Mouse (Mus musculus): ENCODE measurements around the gene Trip11. TPM values are rescaled to one million over a fixed set of nuclear protein-coding genes. Genes with fewer than 3 reads are reported as not detected.

Trip11 gene
- polyA plus RNA-seq, 1 experiment from 2014 or later: 26.6 TPM

- WGBS: 92% methylated on average over 7 of the region's 7 CpGs
- H3K4me2 ChIP-seq (replicated peaks): no peak overlapping the region
- H3K27me3 ChIP-seq: no peaks in the 10 kb centered on the region
- H3K36me3 ChIP-seq: peaks cover 6% of the 10 kb centered on the region; the same call in 1 of the 2 replicates
- H3K4me3 ChIP-seq: no peak overlapping the region
- no peak overlapping the region for H3K9ac ChIP-seq
- ATAC-seq (ENCODE audit: insufficient number of reproducible peaks, insufficient read depth, low FRiP score, low TSS enrichment): no peak
- no peak overlapping the region for H3K27ac ChIP-seq
- no peaks in the 10 kb centered on the region for H3K4me1 ChIP-seq
- H3K9me3 ChIP-seq: no peaks in the 10 kb centered on the region
Measured at GRCm38 (mm10) chr12:101851846-101852564, 61.1 kb downstream of the Trip11 start.

- no peak for ATAC-seq (ENCODE audit: insufficient number of reproducible peaks, insufficient read depth, low FRiP score, low TSS enrichment)
- Histone ChIP-seq H3K9ac (no peak overlapping the region), H3K27ac (no peak overlapping the region), H3K4me1 (no peaks in the 10 kb centered on the region), H3K27me3 (no peaks in the 10 kb centered on the region), H3K36me3 (peaks cover 9% of the 10 kb centered on the region; the same call in 1 of the 2 replicates), H3K4me3 (no peak overlapping the region), H3K4me2 (replicated peaks) (no peak overlapping the region), H3K9me3 (no peaks in the 10 kb centered on the region)
- WGBS: 84% methylated on average over 9 of the region's 9 CpGs
Measured at GRCm38 (mm10) chr12:101851314-101851713, 61.8 kb downstream of the Trip11 start.

DNA sequence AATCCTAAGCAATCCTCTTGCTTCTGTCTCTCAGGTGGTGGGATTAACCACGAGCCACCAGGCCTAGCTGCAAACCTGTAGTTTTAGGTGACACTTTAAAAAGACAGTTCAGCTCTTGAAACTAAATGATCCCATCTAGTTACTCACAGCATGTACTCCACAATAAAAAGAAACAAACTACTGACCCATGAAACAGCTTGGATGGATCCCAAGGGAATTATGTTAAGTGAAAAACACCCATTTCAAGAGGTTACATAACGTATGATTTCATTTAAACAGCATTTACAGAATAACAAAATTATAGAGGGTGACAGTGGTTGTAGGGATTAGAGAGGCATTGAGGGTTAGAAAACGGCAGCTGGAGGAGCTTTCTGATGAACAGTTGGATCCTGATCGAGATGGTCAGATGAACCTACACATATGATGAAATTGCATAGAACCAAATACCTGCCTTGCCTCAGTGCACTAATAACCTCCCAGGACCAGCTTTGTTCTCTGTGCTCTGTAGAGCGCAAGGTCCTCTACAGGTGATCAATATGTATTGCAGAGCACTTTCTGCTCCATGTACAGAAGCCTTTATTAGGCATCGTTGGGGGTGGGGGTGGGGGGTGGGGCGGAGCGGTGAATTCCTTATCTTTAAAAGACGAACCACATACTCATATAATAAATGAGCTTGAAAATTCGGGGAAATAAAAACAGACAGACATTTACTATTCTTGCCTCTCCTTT lies 76.4 kb downstream of the Trip11 start:
- 86% methylated on average over 10 of the region's 10 CpGs for WGBS
- H3K36me3 ChIP-seq: peaks cover 29% of the 10 kb centered on the region
- no peaks in the 10 kb centered on the region for H3K9me3 ChIP-seq
- no peak overlapping the region for H3K27ac ChIP-seq
- no peak overlapping the region for H3K4me3 ChIP-seq
- H3K4me2 ChIP-seq (replicated peaks): no peak overlapping the region
- no peak for ATAC-seq (ENCODE audit: insufficient number of reproducible peaks, insufficient read depth, low FRiP score, low TSS enrichment)
- no peak overlapping the region for H3K9ac ChIP-seq
- no peaks in the 10 kb centered on the region for H3K27me3 ChIP-seq
- H3K4me1 ChIP-seq: no peaks in the 10 kb centered on the region

DNA sequence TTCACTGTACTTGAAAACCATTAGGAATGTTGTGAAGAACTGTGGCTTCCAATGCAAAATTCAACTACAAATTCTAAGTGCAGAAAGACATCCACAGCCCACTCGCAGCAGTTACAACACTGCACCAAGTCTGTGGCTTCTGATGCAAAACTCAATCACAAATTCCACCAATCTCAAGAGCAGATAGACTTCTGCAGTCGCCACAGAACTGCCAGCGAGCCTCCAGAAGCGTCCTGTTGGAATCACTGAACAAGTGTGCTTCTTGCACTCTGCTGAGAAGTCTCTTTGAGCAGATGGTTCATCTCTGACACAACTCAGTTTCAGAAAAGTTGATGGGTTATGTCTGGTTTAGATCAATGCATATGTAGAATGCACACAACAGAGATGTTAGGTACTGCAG lies 78.4 kb downstream of the Trip11 start:
- Histone ChIP-seq H3K4me2 (replicated peaks) (no peak overlapping the region), H3K4me3 (no peak overlapping the region), H3K27ac (no peak overlapping the region), H3K9ac (no peak overlapping the region), H3K9me3 (no peaks in the 10 kb centered on the region), H3K36me3 (peaks cover 29% of the 10 kb centered on the region), H3K4me1 (peaks cover 5% of the 10 kb centered on the region; the same call in 1 of the 2 replicates), H3K27me3 (no peaks in the 10 kb centered on the region)
- 84% methylated on average over 4 of the region's 4 CpGs for WGBS
- ATAC-seq (ENCODE audit: insufficient number of reproducible peaks, insufficient read depth, low FRiP score, low TSS enrichment): no peak

DNA sequence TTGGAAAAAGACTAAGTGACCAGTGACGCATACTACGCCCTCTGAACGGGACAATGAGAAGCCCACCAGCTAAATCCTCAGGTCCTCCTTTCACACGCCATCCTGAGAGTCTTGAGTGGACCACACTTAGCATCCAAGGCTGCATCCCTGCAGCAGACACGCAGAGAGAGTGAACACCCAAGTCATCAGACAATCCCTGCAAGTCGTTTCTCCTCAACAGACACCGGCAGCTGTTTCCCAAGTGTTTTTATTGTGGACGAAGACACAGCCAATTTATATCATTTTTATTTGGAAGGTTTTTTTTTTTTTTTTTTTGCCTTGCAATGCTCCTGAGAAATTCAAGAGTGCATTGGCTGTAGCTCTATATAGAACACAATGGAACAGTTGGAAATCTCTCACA lies 79.3 kb downstream of the Trip11 start:
- WGBS: 89% methylated on average over 8 of the region's 8 CpGs

GRCm38 (mm10) chr12:101833115-101833506 lies 80.0 kb downstream of the Trip11 start:
- H3K4me2 ChIP-seq (replicated peaks): no peak overlapping the region
- H3K4me1 ChIP-seq: peaks cover 5% of the 10 kb centered on the region; the same call in 1 of the 2 replicates
- H3K4me3 ChIP-seq: no peak overlapping the region
- H3K36me3 ChIP-seq: peaks cover 19% of the 10 kb centered on the region; the same call in 1 of the 2 replicates
- 90% methylated on average over 6 of the region's 6 CpGs for WGBS
- no peak overlapping the region for H3K27ac ChIP-seq
- no peak overlapping the region for H3K9ac ChIP-seq
- H3K27me3 ChIP-seq: no peaks in the 10 kb centered on the region
- no peak for ATAC-seq (ENCODE audit: insufficient number of reproducible peaks, insufficient read depth, low FRiP score, low TSS enrichment)
- H3K9me3 ChIP-seq: no peaks in the 10 kb centered on the region

More for the DNA sequence above, 79.3 kb downstream of the Trip11 start:
- no peak overlapping the region for H3K4me2 ChIP-seq (replicated peaks)
- no peaks in the 10 kb centered on the region for H3K27me3 ChIP-seq
- H3K9me3 ChIP-seq: no peaks in the 10 kb centered on the region
- peaks cover 5% of the 10 kb centered on the region; the same call in 1 of the 2 replicates for H3K4me1 ChIP-seq
- no peak overlapping the region for H3K9ac ChIP-seq
- H3K36me3 ChIP-seq: peaks cover 25% of the 10 kb centered on the region
- ATAC-seq (ENCODE audit: insufficient number of reproducible peaks, insufficient read depth, low FRiP score, low TSS enrichment): no peak
- H3K4me3 ChIP-seq: no peak overlapping the region
- no peak overlapping the region for H3K27ac ChIP-seq

- H3K9ac ChIP-seq: no peak overlapping the region
- peaks cover 5% of the 10 kb centered on the region; the same call in 1 of the 2 replicates for H3K4me1 ChIP-seq
- WGBS: 81% methylated on average over 7 of the region's 7 CpGs
- no peaks in the 10 kb centered on the region for H3K9me3 ChIP-seq
- peaks cover 17% of the 10 kb centered on the region; the same call in 1 of the 2 replicates for H3K36me3 ChIP-seq
- ATAC-seq (ENCODE audit: insufficient number of reproducible peaks, insufficient read depth, low FRiP score, low TSS enrichment): no peak
- H3K27ac ChIP-seq: no peak overlapping the region
- H3K4me3 ChIP-seq: no peak overlapping the region
- no peaks in the 10 kb centered on the region for H3K27me3 ChIP-seq
- H3K4me2 ChIP-seq (replicated peaks): no peak overlapping the region
Measured at GRCm38 (mm10) chr12:101832179-101833114, 80.6 kb downstream of the Trip11 start.

DNA sequence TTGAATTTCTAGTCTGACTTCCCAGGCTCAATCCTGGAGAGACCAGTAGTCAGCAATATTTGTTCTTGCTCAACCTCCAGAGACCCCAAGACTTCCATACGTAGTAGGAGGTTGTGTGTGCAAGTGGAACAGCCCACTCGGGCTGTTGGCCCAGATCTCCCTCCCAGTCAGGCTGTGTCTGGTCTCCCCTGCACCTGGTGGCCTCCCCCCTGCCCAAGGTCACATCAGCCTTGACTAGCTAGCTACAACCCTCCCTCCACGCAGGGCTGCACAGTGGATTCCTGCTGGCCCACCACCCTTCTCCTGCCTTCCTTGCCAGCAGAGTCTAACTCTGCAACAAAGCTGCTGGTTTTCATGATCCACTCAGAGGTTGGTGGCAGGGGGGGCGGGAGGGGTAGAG lies 81.8 kb downstream of the Trip11 start:
- 73% methylated on average over 4 of the region's 4 CpGs for WGBS
- Histone ChIP-seq H3K27ac (no peak overlapping the region), H3K9me3 (no peaks in the 10 kb centered on the region)

DNA sequence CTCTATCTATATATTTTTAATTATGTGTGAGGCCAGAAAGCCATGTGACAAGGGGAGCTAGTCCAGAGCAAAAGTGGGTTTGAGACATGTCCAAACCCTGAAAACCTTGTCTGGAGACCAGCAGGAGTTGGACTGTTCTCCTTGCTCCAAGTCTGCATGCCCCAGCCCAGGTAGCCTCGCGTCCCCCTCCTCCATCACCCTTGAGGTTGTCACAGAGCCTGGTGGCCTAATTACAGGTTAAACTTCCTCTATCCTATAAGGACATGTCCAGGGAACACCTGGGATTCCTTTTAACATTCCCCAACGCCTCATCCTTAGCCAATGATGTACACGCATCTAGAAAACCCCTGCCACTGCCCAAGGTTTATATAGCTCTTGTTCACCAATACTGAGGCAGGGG lies 89.9 kb downstream of the Trip11 start:
- Histone ChIP-seq H3K9me3 (no peaks in the 10 kb centered on the region), H3K9ac (no peak overlapping the region), H3K4me1 (peaks cover 7% of the 10 kb centered on the region; the same call in 1 of the 2 replicates), H3K4me3 (no peak overlapping the region), H3K36me3 (no peaks in the 10 kb centered on the region), H3K4me2 (replicated peaks) (no peak overlapping the region), H3K27ac (no peak overlapping the region), H3K27me3 (0 out of 2 replicates have a peak, but pooled peaks cover 8% of the 10 kb centered on the region)
- no peak for ATAC-seq (ENCODE audit: insufficient number of reproducible peaks, insufficient read depth, low FRiP score, low TSS enrichment)
- WGBS: 85% methylated on average over 4 of the region's 4 CpGs

More for the DNA sequence above, 81.8 kb downstream of the Trip11 start:
- Histone ChIP-seq H3K4me3 (no peak overlapping the region), H3K27me3 (no peaks in the 10 kb centered on the region), H3K9ac (no peak overlapping the region), H3K4me1 (peaks cover 5% of the 10 kb centered on the region; the same call in 1 of the 2 replicates), H3K4me2 (replicated peaks) (no peak overlapping the region), H3K36me3 (peaks cover 14% of the 10 kb centered on the region; the same call in 1 of the 2 replicates)
- no peak for ATAC-seq (ENCODE audit: insufficient number of reproducible peaks, insufficient read depth, low FRiP score, low TSS enrichment)

GRCm38 (mm10) chr12:101821596-101821995 lies 91.5 kb downstream of the Trip11 start:
- H3K4me2 ChIP-seq (replicated peaks): no peak overlapping the region
- no peaks in the 10 kb centered on the region for H3K36me3 ChIP-seq
- ATAC-seq (ENCODE audit: insufficient number of reproducible peaks, insufficient read depth, low FRiP score, low TSS enrichment): no peak
- H3K9me3 ChIP-seq: no peaks in the 10 kb centered on the region
- 0 out of 2 replicates have a peak, but pooled peaks cover 8% of the 10 kb centered on the region for H3K27me3 ChIP-seq
- no peak overlapping the region for H3K4me3 ChIP-seq
- H3K27ac ChIP-seq: no peak overlapping the region
- peaks cover 13% of the 10 kb centered on the region for H3K4me1 ChIP-seq
- 8% methylated on average over 3 of the region's 3 CpGs for whole genome bisulfite sequencing
- H3K9ac ChIP-seq: no peak overlapping the region

- Histone ChIP-seq H3K4me2 (replicated peaks) (peak overlapping the region; percentile 62), H3K4me3 (peak overlapping the region; percentile 42), H3K4me1 (peaks cover 15% of the 10 kb centered on the region), H3K9ac (no peak overlapping the region), H3K36me3 (no peaks in the 10 kb centered on the region), H3K27ac (peak overlapping the region; percentile 94), H3K9me3 (no peaks in the 10 kb centered on the region), H3K27me3 (0 out of 2 replicates have a peak, but pooled peaks cover 8% of the 10 kb centered on the region)
- ATAC-seq (ENCODE audit: insufficient number of reproducible peaks, insufficient read depth, low FRiP score, low TSS enrichment): no peak
- WGBS: 37% methylated on average over 9 of the region's 9 CpGs
Measured at GRCm38 (mm10) chr12:101819570-101819969, 93.5 kb downstream of the Trip11 start.

All from embryonic facial prominence, embryonic 12.5 days (tissue).